Mouse (Mus musculus): Measurements from ENCODE around the gene Mettl21c. TPM values are rescaled to one million over a fixed set of nuclear protein-coding genes. Genes with fewer than 3 reads are reported as not detected.

Mettl21c gene
- polyA plus RNA-seq (2021; fragmentation: Nextera tagmentation), result 0.14 TPM in 1 of 2 replicates, not detected in the other
- long read RNA-seq, experiment 1, result 0 reads
- long read RNA-seq, experiment 2, result 0 reads

GRCm38 (mm10) chr1:44019934-44020333 lies at the start of gene Mettl21c:
Mettl21c (minus strand) TSS chr1:44020034.

DNA sequence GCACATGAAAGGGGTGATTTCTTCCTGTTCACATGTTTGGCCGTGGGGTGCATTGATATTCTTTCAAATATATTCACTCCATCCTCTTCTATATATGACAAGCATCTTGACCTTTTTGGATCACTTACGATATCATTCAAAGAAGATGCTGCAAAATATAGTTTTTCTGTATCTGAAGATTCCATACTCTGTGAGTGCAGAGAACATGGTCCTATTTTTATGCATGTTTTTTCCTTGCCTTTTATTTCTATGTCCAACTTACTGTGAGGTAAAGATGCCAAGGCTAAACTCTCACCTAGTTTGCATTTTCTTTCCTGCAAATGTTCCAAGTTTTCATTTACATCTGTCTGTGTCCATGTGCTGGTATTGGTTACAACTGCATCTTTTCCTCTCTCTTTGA lies 42.0 kb upstream of the Mettl21c start, which contains the start of gene Gm8251:
Gene Gm8251, minus strand, starts transcription at position 101 of the 400 bp plus-strand sequence.

Other genes with a start within 250 kb of the Mettl21c start
- gene Uxs1, start 192.2 kb downstream of the Mettl21c start, polyA plus RNA-seq (2021; fragmentation: Nextera tagmentation), result 18.8 and 26.0 TPM in 2 replicates
- 25.8 and 27.6 TPM in 2 replicates for gene Tpp2, start 86.4 kb downstream of the Mettl21c start, polyA plus RNA-seq (2021; fragmentation: Nextera tagmentation)
- not detected in 2 replicates for gene Gm8251, start 41.9 kb upstream of the Mettl21c start, polyA plus RNA-seq (2021; fragmentation: Nextera tagmentation)
- 18.3 and 19.7 TPM in 2 replicates for gene Tex30, start 82.4 kb upstream of the Mettl21c start, polyA plus RNA-seq (2021; fragmentation: Nextera tagmentation)
- gene Kdelc1, start 98.8 kb upstream of the Mettl21c start, polyA plus RNA-seq (2021; fragmentation: Nextera tagmentation), result 3.0 and 3.5 TPM in 2 replicates
- gene Bivm, start 98.9 kb upstream of the Mettl21c start, polyA plus RNA-seq (2021; fragmentation: Nextera tagmentation), result 7.4 TPM in 2 replicates
- 7.6 and 8.3 TPM in 2 replicates for gene Ercc5, start 127.7 kb upstream of the Mettl21c start, polyA plus RNA-seq (2021; fragmentation: Nextera tagmentation)
- gene Mettl21e, start 198.9 kb upstream of the Mettl21c start, polyA plus RNA-seq (2021; fragmentation: Nextera tagmentation), result 0.05 TPM in 1 of 2 replicates, not detected in the other

Measured in layer of hippocampus, adult 6 months (tissue).